Mouse (Mus musculus) ES-Bruce4 (cell line): Measurements from ENCODE around the gene Zfp78.

Source experiments
- CTCF ChIP-seq: IDR thresholded peaks from one replicate; pipeline ENCODE4 v1.8.1; 2011; ENCODE audit warnings: low read depth, low read length
- EP300 ChIP-seq: IDR thresholded peaks from 2 replicates; pipeline ENCODE4 v1.6.1; 2011; ENCODE audit warnings: low read depth, low read length; ENCODE audit not compliant: insufficient read depth

DNA sequence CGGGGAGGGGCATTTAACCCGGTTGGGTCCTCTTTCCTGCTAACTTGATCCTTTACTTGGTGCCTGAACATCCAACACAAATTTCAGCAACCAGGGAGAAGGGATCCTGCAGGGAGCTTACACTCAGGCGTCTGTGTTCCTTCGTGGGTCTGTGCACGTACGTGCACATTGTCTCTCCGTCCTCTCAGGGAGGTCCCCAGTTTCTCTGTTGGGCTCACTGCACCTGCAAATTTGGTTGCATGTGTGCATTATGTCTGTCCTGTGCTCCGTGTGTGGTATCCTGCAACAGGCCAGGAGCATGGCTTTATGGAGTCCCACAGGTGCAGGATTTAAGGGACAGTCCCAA lies 52.3 kb downstream of the Zfp78 start:
- TF ChIP-seq CTCF: no peak
- TF ChIP-seq EP300: no peak
